Mouse (Mus musculus): ENCODE measurements around the gene Ctnnb1.

DNA sequence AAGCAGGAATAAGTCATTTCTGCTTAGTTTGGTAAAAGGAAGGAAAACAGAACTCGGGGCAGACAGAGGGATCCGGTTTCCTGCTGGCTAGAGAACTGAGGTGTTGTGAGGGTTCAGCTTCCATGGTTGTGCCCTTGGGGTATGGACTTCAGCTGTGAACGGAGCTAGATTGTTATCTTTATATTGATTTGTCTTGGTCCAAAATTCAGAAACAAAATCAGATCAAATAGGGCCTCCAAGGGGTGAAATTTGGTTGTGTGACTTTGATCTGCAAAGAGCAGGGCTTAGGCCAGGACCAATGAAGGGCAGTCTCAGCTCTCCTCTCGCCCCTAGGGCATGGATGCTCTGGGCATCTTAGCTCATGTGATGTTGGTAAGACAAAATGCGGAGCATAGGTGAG lies 55.5 kb downstream of the Ctnnb1 start:
- TF ChIP-seq EP300 (IDR thresholded peaks at IDR 0.05; ENCODE audit: low read depth): no peak
- TF ChIP-seq CTCF (IDR thresholded peaks at IDR 0.05; ENCODE audit: low read depth): no peak

Measured in heart, postnatal 0 days (tissue).